Mouse (Mus musculus): Measurements from ENCODE around the gene Vmn1r85.
"Not testable (repeated sequence)": the region's sequence is repeated elsewhere in the genome, so short reads cannot be mapped to it uniquely, and the experiment has no call there.

Gene Vmn1r85

DNA sequence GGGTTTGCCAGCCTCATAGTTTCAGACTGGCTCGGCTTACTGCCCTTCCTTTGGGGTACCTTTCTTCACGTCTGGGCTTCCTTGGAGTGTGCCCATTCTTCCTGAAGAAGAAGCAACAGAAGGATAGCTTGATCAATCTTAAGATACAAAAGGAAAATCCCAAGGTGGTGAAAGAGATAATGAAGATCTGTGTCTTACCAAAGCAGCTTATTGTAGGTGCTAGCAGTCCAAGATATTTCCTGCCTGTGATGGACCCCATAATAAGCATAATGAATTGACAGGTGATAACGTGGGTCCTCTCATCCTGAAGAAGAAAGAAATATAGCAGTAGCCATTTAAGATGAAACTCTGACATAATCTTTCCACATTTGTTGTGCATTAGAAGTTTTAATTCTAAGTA lies at the start of gene Vmn1r85:
TSS of gene Vmn1r85 (minus strand) at position 101 of the 400 bp plus-strand sequence.
- DNase-seq (ENCODE audit: low read depth, low spot score), result no peak

DNA sequence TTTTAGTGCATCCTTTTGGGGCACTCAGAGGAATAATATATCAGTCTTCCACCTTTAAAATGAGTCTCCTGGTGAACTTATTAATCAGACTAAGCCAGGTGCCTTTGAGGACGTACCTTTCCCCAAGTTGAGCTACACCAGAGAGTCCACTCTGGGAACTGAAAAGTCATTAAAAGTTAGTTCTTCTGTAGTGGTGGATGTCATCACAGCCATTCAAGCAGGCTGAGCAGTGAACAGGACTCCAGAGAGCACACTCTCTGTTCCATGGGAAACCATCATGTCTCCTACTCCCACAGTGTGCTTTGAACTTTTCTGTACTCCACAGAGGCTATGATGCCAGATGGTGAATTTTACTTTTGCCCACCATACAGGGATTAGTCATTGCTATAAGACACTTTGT lies 45.1 kb upstream of the Vmn1r85 start, which contains the start of gene Vmn1r87:
TSS of gene Vmn1r87 (minus strand) at position 101 of the 400 bp plus-strand sequence.
- DNase-seq (ENCODE audit: low read depth, low spot score), result no peak

DNA sequence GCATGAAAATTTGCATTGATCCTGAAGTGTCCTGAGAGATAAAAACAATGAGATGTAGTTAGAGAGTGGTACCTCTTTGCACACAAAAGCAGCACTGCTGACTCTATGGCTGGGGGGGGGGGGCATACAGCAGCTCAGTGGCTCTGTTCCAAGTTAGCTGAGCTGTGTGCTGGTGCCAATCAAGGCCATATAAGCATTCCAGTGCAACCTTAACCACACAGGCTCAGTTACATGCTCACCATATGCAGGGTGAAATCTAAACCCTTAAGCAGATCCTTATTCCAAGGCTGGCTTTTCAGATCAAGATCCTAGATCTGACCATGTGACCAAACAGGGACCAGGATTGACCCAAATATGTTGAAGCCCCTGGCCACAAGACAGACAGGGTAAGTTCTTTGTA lies 42.4 kb upstream of the Vmn1r85 start:
- no peak for DNase-seq (ENCODE audit: low read depth, low spot score)

DNA sequence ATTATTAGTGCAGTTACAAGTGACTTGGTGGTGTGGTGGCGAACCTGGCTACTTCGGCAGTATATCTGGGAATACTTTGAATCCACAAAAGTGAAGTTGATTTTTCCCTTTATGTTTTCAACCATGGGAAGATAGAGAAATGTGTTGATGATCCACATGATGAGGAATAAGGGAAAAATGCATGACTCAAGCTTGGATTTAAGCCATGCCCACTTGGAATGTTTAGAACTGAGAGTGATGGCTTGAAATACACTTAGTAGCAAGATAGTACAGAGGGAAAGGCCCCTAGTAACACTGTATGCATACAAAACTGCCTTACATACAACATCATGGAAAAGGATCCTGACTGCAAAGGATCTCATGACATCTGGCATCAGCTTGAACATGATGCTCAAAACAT lies 36.9 kb upstream of the Vmn1r85 start:
- no peak for DNase-seq (ENCODE audit: low read depth, low spot score)

DNA sequence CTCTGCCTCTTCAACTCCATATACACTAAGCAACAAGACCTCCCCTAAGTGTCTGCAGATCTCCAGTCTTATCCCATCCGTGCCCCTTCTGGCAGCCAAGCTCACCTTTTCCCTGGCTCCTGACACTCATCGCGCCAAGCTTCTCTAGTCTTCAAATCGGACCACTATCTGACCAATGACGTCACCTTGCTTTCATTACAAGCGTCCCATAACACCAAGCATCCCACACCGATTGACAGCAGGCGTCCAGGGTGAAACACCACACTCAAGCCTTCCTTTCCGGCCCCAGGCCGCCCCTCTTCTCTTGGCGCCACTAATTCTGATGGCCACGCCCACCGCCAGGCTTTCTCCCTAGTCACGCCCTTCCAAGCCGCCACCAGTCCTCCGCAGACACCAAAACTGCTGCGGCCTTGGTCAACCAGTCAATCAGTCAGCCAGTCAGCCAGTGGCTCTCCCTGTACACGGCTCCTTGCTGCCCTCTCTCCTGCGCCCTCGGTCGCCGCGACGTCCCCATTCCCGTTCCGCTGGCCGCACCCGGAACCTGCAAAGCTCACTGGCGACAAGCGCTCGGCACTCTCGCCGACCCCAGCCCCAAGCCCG lies 28.7 kb upstream of the Vmn1r85 start:
- DNase-seq (ENCODE audit: low read depth, low spot score), result not testable (repeated sequence)

DNA sequence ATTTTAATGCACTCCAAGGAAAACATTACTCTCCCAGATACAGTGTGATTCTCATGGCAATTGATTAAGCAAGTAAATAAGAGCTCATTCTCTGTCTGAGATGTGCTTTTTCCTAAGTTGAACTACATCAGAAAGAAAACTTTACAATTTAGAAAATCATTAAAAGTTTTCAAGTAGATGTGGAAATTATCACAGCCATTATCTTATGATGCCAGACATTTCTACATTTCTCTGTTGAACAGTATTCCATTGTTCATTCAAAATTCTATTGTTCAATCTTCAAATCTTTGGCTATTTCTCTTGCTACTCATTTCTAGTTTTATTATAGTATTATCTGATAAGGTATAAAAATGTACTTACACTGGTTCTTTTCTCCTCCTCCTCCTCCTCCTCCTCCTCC lies 24.8 kb upstream of the Vmn1r85 start, which contains the start of gene Vmn1r86:
TSS of gene Vmn1r86 (minus strand) at position 101 of the 400 bp plus-strand sequence.
- DNase-seq (ENCODE audit: low read depth, low spot score), result no peak

DNA sequence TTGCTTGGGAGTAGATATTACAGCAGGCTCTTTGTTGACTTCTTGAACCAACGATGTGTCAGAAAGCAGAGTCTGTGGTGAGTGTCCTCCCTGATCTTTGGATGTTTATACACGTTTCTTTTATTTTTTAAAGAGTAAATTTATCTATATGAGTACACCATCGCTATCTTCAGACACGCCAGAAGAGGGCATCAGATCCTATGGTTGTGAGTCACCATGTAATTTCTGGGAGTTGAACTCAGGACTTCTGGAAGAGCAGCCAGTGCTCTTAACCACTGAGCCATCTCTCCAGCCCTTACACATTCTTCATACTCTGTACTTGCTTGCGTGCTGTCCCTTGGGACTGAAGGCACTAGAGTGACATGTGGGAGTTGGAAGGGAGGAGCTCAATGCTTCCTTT lies 22.7 kb downstream of the Vmn1r85 start:
- DNase-seq (ENCODE audit: low read depth, low spot score), result no peak

DNA sequence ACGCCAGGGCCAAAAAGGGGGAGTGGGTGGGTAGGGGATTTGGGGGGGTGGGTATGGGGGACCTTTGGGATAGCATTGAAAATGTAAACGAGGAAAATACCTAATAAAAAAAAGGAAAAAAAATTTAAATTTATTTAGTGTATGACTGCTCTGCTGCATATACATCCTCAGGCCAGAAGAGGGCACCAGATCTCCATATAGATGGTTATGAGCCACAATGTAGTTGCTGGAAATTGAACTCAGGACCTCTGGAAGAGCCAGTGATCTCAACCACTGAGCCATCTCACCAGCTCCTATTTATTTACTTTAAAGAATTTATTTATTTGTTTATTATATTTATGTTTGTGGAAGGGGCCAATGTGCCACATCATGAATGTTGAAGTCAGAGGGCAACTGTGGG lies 31.6 kb downstream of the Vmn1r85 start:
- not testable (repeated sequence) for DNase-seq (ENCODE audit: low read depth, low spot score)

DNA sequence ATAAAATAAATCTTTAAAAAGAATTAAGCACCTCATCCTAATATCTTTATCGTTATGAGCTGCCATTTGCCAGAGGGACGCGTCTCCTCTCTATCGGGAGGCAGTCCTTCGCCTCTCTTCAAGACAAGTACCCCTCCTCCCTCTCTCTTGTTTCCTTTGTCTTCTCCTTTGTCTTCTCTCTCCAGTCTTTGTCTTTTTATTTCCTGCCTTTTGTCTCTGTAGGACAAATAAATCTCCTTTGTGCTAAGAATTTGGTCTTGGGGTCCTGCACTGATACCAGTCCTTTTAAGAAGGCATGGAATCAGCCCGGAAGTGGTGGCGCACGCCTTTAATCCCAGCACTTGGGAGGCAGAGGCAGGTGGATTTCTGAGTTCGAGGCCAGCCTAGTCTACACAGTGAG lies 35.4 kb downstream of the Vmn1r85 start:
- no peak for DNase-seq (ENCODE audit: low read depth, low spot score)

DNA sequence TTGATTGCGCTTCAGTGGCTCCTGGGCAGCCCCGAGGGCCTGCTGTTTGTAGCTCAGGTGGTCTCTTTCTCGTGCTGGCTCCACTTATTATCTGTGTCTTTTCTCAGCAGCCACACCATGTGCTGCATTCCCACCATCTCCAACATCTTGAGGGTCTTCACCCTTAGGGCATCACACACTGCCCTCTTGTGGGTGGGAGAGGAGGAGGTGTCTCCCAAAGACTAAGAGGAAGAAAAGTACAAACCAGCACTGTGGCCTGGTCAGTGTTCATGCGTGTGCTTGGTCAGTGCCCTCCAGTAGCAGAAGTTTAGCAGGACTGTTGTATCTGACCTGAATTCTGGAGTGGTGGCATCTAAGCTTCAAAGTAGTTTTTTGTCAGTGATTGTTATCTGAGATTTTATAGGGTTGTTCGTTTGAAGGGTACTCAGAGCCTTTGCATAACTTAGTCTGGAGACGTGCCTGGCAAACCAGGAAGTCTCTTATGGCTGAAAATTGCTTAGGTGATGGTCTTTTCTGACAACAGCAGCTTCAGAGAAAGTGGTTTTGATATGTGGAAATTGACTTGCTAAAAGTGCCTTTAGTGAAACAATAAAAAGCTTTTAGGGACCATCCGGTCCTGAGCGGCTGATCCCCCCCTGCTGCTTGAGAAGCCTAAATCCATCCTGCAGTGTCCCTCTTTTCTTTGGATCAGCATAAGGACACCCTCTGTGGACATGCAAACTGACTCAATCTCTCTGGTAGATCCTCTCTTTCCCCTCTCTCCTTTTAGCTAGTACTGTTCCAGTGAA lies 37.9 kb downstream of the Vmn1r85 start:
- no peak for DNase-seq (ENCODE audit: low read depth, low spot score)

DNA sequence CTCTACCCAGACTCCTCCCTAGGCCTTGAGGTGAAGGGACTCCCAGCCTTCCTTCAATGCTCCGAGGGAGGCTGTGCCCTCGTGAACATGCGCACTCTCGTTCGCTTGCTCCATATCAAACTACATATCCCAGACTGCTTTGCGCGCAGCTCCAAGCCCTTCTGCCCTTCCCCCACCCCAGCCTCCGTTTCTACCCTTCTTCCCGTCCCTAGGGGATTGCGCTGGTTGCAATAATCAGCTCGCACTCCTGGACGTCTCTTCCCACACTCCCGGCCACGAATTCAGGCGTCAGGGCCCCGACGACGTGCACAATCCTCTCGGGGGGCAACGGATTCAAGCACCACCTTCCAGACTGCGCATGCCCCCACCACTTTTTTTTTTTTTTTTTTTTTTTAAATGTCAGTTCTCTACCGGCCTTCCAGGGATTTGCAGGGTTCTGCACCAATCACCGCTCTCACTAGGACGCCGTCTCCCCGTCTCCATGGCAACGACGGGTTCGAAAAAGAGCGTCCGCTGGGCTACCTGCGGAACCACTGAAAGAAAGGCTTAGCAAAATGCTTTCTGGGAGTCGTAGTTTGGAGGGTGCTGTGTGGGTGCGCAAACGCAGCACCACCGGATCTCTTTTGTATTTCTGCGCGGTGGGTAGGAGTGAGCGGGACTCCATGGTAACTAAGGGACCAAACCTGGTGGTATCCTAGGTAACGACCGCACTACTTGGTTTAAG lies 40.5 kb downstream of the Vmn1r85 start, which contains the start of gene Mzf1:
TSS of gene Mzf1 (minus strand) at position 478 of the 724 bp plus-strand sequence.
- DNase-seq (ENCODE audit: low read depth, low spot score), result peak; percentile 97

DNA sequence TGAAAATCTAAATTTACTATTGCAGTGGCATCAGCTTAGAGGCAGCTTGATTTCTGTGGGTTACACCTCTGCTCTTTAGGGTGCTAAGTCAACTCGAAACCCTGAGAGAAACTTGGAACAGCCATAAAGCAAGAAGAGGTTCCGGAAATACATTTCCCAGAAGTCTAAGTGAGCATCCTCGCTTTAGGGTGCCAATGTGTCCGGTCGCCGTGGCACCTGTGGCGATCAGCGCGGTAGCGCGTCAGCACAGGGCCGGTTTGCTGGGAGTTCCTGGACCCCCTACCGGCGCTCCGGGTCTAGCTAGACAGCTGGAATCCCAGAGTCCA lies 41.0 kb downstream of the Vmn1r85 start:
- no peak for DNase-seq (ENCODE audit: low read depth, low spot score)

DNA sequence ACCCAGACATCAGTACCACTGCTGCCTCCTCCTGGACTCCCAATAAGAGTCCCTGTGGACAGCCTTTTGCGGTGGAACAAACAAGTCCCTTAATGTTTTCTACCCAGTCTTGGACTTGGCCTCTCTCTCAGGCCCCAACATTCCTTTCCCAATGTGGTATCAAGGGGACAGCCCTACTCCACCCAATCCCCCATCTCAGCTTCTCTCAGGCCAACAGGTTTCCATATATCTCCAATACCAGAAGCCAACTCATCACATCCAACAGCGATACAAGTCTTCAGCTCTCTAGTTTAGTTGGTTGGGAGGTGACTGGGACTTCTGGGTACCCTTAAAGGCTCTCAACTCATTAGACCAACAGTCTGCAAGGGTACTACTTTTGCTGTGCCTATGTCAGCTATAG lies 41.5 kb downstream of the Vmn1r85 start:
- DNase-seq (ENCODE audit: low read depth, low spot score), result no peak

DNA sequence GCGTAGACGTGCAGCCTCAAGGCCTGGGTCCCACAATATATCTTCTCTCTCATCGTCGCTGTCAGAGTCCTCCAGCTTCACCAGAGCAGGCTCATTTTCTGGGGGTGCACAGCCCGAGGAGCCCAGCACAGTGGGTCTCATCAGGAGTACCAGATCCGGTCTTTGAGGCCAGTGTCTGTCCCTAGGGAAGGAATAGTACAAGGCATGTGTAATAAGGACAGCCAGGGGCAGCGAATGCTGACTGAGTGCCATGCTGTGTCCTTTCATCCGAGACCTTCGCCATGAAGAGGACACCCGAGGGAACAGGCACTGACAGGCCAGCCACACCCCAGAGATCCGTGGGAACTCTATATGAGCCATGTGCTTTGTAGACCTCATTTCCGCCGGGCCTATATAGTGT lies 42.0 kb downstream of the Vmn1r85 start:
- DNase-seq (ENCODE audit: low read depth, low spot score), result no peak

DNA sequence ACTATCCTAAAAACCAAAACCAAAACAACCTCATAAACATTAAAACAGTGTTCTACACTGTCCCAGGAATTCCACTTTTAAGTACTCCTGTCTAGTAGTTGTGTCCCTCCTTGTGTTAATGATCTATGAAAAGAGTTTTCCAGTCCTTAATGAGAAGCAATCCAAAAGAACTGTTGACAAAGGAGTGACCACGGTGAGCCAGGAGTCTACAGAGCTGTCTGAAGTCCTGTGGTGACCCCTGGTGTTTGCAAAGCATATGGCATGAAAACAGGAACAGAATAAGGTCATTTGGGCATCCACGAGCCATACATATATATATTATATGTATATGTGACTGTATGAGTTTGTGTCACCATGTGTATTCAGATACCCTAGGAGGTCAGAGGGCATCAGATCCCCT lies 48.9 kb downstream of the Vmn1r85 start:
- peak; percentile 72 for DNase-seq (ENCODE audit: low read depth, low spot score)

DNA sequence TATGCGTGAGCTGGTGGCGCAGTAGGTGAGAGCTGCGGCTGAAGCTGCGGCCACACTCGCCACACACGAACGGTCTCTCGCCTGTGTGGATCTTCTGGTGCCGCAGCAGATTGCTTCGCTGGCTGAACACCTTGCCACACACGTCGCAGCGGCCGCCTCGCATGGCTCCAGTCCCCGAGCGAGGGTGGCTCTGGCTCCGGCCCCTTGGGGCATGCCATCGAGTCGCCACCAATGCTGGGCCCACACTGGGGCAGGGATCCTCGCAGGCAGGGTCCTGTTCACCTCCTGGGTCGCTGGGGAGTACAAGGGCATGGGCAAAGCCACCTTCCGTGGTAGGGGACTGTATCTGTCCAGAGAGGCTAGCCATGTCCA lies 50.7 kb downstream of the Vmn1r85 start:
- DNase-seq (ENCODE audit: low read depth, low spot score), result no peak

DNA sequence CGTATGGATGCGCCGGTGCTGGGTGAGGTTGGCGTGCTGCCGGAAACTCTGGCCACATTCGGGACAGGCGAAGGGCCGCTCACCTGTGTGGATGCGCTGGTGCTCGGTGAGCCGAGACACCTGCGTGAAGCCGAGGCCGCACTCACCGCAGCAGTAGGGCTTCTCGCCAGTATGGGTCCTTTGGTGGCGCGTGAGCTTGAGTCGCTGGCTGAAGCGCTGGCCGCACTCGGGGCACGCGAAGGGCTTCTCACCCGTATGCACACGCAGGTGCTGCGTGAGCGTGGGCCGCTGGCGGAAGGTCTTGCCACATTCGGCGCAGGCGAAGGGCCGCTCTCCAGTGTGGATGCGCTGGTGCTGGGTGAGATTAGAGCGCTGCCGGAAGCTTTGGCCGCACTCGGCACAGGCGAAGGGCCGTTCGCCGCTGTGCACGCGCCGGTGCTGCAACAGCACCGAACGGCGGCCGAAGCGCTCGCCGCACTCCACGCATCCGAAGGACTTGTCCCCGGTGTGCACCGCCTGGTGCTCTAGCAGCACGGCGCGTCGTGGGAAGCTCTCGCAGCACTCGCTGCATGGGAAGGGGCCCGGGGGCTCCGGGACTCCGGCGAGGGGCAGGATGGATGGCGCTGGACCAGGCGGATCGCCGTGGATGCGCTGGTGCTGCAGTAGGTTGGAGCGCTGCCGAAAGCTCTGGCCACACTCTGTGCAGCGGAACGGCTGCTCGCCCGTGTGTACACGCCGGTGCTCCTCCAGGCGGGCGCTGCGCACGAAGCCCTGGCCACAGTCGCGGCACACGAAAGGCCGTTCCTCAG lies 51.3 kb downstream of the Vmn1r85 start:
- peak; percentile 29 for DNase-seq (ENCODE audit: low read depth, low spot score)

DNA sequence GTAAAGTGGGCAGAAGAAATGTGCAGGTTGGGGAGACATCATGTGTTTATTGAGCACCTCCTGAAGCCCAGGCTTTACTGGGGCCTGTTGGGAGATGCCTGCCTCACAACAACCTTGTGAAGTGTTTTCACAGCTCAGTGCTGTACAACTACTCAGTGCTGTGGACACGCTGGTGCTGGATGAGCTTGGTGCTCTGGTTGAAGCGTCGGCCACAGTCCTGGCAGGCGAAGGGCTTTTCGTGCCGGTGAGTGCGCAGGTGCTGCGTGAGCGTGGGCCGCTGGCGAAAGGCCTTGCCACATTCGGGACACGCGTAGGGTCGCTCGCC lies 51.9 kb downstream of the Vmn1r85 start:
- DNase-seq (ENCODE audit: low read depth, low spot score), result no peak

DNA sequence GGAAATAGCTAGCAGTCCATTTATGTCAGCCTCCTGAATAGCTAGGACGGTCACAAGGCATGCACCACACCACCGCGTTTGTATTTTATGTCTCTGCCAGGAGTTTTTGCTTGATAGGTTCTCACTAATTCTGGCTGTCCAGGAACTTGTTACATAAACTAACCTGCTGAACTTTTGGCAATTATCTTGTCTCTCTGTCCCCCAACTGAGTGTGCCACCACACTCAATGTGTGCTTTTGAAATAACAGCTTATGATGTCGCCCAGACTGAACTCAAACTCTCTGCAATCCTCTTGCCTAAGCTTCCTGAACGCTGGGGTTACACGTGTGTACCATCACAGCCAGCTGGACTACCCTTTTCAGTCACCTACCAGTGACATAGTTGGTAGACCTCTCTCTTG lies 52.5 kb downstream of the Vmn1r85 start:
- DNase-seq (ENCODE audit: low read depth, low spot score), result no peak

DNA sequence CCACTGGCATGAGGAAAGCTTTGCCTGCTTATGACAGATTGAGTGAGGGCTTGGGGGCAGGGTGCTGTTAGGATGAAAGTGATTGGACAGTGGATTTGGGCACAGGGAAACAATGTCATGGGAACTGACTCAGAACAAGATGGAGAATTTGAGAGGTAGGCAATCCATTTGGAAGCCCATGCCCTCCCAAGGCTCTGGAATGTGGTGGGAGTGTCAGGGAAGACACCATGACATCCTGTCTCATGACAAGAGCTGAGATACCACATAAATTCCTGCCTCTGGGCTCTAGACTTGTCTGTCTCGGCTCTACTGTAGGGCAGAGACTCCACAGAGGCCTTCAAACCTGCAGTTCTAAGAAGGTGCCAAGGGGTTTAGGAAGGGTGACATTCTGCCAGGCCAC lies 53.7 kb downstream of the Vmn1r85 start:
- no peak for DNase-seq (ENCODE audit: low read depth, low spot score)

DNA sequence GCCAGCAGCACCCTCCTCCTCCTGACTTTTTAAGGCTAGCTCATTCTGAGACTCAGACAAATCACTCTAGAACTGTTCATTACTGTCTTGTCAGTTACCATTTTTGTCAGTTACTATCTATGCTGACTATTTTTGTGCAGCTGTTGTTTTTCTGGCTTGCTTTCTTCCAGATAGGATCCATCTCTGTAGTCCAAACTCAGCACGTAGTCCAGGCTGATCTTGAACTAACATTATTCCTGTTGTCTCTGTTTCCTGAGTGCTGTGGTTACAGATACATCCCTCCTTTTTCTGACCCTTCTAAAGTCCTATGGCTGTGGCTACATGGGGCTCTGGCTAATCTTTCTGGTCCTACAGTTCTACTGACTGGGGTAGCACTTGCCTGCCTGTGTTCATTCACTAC lies 55.8 kb downstream of the Vmn1r85 start:
- DNase-seq (ENCODE audit: low read depth, low spot score), result no peak

DNA sequence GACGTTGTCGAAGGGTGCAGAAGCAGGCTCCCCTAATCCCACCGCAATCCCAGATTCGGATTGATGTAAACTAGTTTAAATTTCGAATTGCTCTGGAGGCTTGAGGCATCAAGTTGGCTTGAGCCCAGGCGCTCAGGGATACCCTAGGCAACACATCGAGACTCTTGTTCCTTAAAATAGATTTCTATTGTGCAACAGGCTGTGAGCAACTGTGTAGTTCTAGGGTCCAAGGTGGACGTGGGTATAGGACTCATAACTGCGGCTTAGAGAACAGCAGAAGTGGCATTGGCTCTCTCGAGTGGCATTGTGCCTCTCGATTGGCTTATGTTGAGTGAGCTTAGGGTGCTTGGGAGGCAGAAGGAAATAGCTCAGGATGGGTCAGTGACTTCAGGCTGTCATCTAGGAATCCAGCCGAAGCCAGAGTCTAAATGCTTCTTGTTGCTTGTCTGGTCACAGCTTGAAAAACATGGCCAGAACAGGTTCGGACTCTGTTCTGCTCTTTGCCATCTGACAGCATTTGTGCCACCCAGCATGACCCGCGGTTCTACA lies 56.3 kb downstream of the Vmn1r85 start:
- no peak for DNase-seq (ENCODE audit: low read depth, low spot score)

All from retina, postnatal 7 days (tissue).